Mouse (Mus musculus) embryonic stem cell, embryonic (primary cell): ENCODE results near the gene Ankrd6.

Source experiments
- CTCF ChIA-PET, 4 experiments: fragments of 300-600 bp in 2 of 4; fragments of 350-600 bp in 2 of 4; sonication (Branson Sonifier 250); formaldehyde crosslinking; loops; one replicate each; lab custom pipeline; 2022; ENCODE audit warnings: inconsistent platforms in 2 of 4; lab: Charles Lee
- POLR2A ChIA-PET, 4 experiments: fragments of 300-600 bp in 2 of 4; fragments of 350-600 bp in 2 of 4; sonication (Branson Sonifier 250); formaldehyde crosslinking; loops; one replicate each; lab custom pipeline; 2022; ENCODE audit warnings: antibody characterized with exemption in 4 of 4, inconsistent platforms in 1 of 4; lab: Charles Lee

Ankrd6 gene

DNA sequence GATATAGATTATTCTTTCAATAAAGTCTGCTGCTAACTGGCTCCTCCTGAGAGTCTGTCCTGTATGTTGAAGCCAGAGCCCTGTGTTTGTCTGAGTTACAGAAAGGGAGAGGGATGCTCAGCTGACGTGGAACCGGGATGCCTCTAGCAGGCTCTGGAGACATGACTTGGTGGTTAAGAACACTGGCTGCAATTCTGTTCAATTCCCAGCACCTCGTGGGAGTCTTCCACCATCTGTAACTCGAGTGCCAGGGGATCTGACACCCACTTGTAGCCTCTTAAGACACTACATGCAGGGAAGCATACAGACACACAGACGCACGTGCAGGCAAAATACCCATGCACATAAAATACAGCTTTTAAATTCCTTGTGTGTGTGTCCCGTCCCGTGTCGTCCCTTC is 95.1 kb downstream of the Ankrd6 start:
- CTCF ChIA-PET, result interaction anchor here in 1 of 4 experiments (0.6 kb wide), 1 partner anchor 976 kb away, joined by 3 read pairs; no protein-coding TSS in a partner anchor
- POLR2A ChIA-PET, result interaction anchor here in 1 of 4 experiments (1.3 kb wide), 1 partner anchor 8 kb away, joined by 4 read pairs; no protein-coding TSS in a partner anchor

DNA sequence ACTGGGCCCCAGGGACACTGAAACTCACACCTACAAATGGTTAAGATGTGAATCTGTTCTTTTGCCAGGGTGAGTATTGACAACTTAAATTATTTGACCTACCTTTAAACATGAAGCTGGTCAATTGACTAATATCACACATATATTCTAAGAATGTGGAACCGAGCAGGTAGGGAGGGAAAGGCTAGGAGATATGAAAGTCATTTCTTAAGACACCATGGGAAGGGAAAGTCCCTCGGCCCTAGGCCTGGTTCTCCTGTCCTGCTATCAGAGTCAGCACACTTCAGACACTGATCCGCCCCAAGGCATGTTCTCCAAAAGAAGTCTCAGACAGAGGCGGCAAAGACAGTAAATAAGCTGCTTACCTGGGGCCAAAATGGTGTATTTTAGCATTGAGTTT is 95.7 kb downstream of the Ankrd6 start:
- POLR2A ChIA-PET, result interaction anchor here in 1 of 4 experiments (1.3 kb wide), 1 partner anchor 9 kb away, joined by 4 read pairs; no protein-coding TSS in a partner anchor
- CTCF ChIA-PET, result no interaction called here

DNA sequence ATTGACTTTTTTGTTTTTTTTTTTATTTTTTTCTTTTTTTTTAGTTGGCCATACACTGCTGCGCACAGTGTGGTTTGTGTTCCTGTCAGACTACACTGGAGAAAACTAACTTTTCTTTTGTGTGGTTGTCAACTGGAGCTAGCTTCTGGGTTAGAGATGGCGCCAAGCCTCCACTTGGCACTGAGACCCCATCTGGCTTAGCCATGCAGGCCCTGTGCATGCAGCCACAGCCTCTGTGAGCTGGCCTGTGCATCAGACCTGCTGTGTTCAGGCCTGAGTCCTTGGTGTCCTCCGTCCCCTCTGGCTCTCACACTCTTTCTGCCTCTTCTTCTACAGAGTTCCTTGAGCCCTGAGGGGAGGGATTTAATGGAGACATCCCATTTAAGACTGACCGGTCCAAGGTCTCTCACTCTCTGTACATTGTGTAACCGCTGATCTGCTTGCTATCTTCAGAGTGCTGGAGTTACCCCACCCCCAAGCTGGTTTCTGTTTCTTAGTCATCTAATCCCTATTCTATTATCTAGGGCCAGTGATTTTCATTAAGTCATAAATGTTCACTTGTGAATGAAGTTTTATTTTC is 96.9 kb downstream of the Ankrd6 start:
- CTCF ChIA-PET, result no interaction called here

DNA sequence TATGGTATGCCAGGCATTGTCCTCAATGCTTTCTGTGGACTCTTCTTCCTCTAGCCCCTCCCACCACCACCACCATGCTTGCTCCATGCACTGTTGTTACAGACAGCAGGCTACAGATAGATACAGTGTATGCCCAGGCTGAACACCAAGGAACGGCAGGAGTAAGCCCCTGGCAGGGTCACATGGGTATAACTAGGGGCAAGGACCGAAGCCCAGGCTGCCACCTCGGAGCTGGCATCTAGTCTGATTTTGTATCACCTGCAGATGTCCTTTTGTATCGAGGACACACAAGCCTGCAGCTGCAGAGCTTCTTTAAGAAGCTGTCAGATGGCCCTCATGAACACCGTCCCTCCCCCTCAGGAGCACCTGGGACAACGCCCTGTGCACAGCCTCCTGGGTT is 97.8 kb downstream of the Ankrd6 start:
- ChIA-PET CTCF (interaction anchor here in 1 of 4 experiments (1.1 kb wide), 1 partner anchor 271 kb away, joined by 3 read pairs; no protein-coding TSS in a partner anchor), POLR2A (interaction anchor here in 2 of 4 experiments (0.8 to 1.8 kb wide), 7 partner anchors 10 to 96 kb away, joined by 3 to 6 read pairs (median 3); partner anchors contain the start of gene Lyrm2 (in 1 of the 2))

More for the DNA sequence above, 96.9 kb downstream of the Ankrd6 start:
- POLR2A ChIA-PET, result interaction anchor here in 3 of 4 experiments (0.6 to 1.8 kb wide), 5 partner anchors 20 to 95 kb away, joined by 3 to 6 read pairs (median 3); partner anchors contain the start of gene Lyrm2 (in 1 of the 3)

DNA sequence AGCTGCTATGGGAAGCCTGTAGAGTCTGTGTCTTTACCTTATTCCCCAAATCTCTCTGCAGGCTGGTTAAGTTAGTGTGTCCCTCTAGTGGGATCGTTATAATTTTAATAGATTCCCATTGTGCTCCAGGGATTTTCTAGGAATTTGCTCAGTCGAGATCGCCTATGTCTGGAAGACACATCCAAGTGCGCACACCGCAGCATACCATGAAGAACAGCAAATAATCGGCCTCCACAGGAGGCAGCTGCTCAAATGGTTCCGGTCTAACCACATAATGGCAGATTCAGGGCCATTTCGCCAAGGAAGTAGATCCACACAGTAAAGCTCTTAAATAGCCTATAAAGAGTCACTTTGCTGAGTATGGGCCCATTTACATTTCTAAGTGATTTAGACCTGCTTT is 98.3 kb downstream of the Ankrd6 start:
- CTCF ChIA-PET, result interaction anchor here in 2 of 4 experiments (0.6 to 1.1 kb wide), 2 partner anchors 64 to 272 kb away, joined by 3 to 4 read pairs; no protein-coding TSS in a partner anchor

DNA sequence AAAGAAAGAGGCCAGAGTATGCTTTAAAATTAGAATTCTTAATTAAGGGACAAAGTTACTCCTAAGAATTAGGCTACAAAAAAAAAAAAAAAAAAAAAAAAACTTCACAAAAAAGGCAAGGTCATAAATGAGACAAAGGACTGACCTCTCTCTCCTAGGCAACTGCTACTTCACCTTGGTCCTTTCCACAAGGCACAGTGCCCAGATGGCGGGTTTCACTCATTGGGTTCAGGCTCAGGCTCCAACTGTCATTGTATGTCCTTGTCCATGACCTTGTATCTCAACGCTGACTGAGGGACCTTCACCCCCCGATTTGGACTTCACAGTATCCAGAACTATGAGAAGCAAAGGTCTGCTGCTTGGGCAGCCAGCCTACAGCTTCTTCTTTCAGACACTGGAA is 112.2 kb downstream of the Ankrd6 start:
- CTCF ChIA-PET, result interaction anchor here in 1 of 4 experiments (0.6 kb wide), 1 partner anchor 147 kb away, joined by 3 read pairs; no protein-coding TSS in a partner anchor
- POLR2A ChIA-PET, result interaction anchor here in 2 of 4 experiments (0.5 to 1.4 kb wide), 2 partner anchors 37 to 398 kb away, joined by 3 read pairs; no protein-coding TSS in a partner anchor

More for the DNA sequence above, 98.3 kb downstream of the Ankrd6 start:
- POLR2A ChIA-PET, result interaction anchor here in 2 of 4 experiments (0.8 to 1.8 kb wide), 6 partner anchors 10 to 96 kb away, joined by 3 to 6 read pairs (median 3); partner anchors contain the start of gene Lyrm2 (in 1 of the 2)

DNA sequence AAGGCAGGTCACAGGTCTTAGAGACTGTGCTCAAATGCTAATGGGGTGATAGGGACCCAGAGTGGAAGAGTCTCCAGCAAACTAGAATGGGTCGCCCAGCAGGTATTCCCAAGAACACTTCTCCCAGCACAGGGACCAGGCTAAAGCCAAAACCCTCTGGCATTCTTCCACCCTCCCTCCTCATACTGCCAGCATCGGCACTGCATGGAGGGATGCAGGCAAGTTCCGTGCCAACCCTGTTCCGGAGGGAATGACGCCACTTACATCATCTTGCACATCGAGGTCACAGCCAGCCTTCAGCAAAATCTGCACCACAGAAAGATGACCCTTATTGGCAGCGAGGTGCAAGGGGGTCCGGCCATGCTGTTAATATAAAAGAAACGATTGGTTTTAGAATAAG is 114.6 kb downstream of the Ankrd6 start:
- ChIA-PET POLR2A (no interaction called here), CTCF (no interaction called here)

DNA sequence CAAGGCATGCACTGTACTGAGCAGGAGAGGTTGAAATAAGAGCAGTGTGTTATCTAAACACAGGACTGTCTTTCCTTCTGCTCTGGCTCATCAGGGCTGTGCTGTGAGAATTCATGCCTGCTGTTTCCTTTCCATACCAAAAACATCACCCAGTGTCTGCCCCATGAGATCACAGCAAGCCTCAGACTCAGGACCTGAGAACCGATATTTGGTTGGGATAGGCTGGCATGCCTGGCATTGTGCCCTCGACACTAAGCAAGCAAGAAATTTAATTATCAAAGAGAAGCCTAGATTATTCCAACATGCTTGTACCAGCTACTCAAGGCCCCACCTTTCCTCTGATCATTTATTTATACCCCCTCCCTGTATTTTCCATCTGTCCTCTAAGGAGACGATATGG is 116.1 kb downstream of the Ankrd6 start:
- POLR2A ChIA-PET, result interaction anchor here in 2 of 4 experiments (0.6 to 3.2 kb wide), 6 partner anchors 9 to 1715 kb away, joined by 3 to 17 read pairs (median 3); partner anchors contain the start of gene Lyrm2 (in 1 of the 2)
- CTCF ChIA-PET, result interaction anchor here in 1 of 4 experiments (1.6 kb wide), 1 partner anchor 248 kb away, joined by 6 read pairs; no protein-coding TSS in a partner anchor

DNA sequence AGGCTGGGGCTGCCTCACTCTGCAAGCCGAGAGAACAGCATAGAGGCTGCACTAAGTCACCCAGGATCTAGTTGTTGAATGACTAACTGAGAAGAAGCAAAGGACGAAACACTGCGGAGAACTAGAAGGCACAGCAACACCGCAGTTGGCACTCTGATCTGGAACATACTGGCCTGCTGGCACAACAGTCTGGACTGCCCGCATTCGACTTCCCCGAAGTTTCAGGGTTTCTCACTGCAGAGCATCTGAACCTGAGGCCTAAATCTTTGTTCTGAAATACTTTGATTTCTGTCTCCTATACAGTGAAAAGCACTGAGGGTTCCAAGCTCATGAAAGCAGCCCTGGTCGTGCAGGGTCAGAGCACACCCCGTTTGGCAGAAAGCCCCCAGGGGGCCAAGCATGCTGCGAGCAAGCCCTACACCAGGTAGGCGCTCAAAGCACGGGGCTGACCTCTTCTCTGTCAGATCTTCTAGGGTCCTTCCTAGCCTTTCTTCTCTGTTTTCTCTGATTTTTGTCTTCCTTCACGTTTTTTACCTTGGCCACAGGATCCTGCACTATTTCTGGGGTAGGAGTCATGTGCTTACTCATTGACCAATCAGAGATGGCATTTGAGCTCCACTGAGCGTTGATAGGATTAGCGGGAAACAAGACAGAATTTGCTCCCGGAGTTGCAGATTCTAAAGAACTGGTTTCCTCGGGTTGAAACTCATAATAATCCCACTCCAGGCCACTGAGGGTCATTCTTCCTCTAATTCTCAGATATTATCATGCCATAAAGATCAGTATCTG is 117.0 kb downstream of the Ankrd6 start:
- ChIA-PET CTCF (interaction anchor here in 1 of 4 experiments (1.6 kb wide), 1 partner anchor 247 kb away, joined by 6 read pairs; no protein-coding TSS in a partner anchor), POLR2A (interaction anchor here (0.6 to 3.2 kb wide), 13 partner anchors 9 to 122 kb away, joined by 3 to 17 read pairs (median 4); partner anchors contain the start of gene Lyrm2 (in 2 of the 4))

DNA sequence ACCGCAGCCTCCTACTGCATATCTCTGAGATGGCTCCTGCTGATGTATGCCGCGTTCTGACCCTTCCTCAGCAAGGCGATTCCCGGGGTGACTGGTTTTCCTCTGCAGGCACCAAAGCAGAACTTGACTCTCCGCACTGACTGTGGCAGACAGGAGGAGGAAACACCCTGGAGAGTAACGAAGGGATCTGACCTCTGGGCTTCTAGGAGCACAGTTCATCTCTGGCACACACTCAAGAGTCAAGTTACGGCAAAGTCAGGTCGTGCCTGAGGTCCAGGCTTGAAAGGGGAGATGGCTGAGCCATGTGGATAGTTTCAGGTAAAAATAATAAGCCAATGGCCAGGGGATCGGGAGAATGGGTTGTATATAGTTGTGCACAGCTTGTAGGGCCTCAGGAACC is 121.3 kb downstream of the Ankrd6 start:
- ChIA-PET POLR2A (no interaction called here), CTCF (interaction anchor here in 1 of 4 experiments (0.7 kb wide), 1 partner anchor 112 kb away, joined by 3 read pairs; no protein-coding TSS in a partner anchor)

DNA sequence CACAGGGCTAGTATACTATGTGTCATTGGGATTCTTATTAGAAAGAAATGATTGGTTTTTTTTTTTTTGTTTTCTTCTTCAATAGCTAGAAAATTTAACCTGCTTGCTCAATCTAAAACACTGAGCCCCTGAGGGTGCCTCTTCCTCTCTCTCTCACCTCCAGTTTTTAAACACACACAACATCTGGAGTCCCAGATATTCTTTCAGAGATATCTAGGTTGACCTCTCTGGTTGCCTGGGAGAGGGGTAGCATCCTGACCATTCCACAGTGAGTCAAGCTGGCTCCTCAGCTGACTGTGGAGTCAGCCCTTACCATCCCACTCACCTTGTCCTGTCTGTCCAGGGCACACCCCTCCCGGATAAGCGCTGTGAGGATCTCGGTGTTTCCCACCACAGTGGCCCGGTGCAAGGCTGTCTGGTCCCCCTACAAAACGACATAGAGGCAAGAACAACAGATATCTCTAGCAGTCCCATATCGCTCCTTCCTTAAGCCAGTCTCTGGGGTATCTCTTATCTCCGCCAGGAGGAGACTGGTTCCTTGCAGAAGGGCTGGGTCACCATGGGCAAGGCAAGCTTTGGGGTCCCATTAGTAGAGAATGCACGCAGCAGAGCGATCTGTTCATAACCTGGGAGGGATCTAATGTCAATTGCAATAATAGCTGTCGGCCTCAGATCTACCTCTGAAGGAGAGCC is 122.1 kb downstream of the Ankrd6 start:
- ChIA-PET CTCF (no interaction called here), POLR2A (interaction anchor here in 2 of 4 experiments (0.6 to 1.2 kb wide), 3 partner anchors 12 to 345 kb away, joined by 3 to 4 read pairs (median 3); no protein-coding TSS in a partner anchor)

DNA sequence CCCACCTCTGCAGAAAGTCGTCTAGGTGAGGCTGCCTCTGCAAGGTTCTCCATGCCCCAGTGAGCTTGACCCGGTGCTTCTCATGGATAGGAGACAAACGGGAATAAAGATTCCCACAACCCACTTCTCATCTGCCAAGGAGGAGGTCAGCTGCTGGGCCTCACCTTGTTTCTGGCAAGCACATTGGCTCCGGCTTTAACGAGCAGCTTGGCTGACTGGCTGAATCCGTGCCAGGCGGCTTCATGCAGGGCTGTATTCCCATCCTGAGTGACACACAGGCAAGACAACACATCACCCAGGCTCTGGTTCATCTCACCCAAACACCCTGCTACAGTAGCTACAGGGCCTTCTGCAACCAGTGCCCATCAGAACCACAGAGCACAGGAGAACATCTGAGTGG is 123.7 kb downstream of the Ankrd6 start:
- ChIA-PET CTCF (interaction anchor here in 1 of 4 experiments (1.1 kb wide), 1 partner anchor 25 kb away, joined by 3 read pairs; no protein-coding TSS in a partner anchor), POLR2A (interaction anchor here in 1 of 4 experiments (0.5 kb wide), 1 partner anchor 48 kb away, joined by 3 read pairs; no protein-coding TSS in a partner anchor)

DNA sequence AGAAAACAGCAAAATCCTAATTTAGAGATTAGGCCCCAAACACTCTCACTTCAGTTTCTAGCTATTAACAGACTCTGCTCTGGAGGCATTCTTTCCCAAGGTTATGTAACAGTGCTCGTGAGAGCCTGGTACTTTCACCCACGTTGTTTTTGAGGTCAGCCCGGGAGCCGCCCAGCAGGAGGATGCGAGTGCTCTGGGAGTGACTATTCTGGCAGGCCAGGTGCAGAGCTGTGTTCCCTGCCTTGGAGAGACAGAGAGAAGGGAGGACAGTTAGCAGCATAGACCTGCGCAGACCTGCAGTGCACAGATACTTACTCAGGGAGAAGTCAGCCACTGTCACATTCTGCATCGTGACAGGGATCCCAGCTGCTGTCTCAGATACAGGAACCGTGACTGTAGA is 126.4 kb downstream of the Ankrd6 start:
- POLR2A ChIA-PET, result interaction anchor here in 2 of 4 experiments (1.1 to 1.6 kb wide), 4 partner anchors 9 to 24 kb away, joined by 3 to 5 read pairs (median 4); no protein-coding TSS in a partner anchor
- CTCF ChIA-PET, result interaction anchor here in 1 of 4 experiments (0.8 kb wide), 1 partner anchor 42 kb away, joined by 3 read pairs; no protein-coding TSS in a partner anchor

DNA sequence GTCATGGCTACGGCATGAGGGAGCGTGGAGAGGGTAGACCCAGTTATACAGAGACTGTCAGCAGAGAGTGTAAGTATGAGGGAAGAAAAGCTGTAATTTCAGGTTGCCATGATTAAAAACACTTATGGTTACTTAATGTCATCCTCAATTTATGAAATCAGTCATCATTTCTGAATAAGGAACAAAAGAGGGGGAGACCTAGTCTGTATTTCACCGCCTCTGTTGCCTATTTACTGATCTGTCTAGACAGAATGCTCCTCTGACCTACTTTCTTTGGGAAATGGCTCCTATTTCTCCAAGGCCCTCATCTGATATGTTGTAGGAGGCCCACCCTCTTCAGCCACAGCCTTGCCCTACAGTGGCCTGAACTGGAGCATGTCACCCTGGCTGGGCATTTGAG is 130.0 kb downstream of the Ankrd6 start:
- CTCF ChIA-PET, result no interaction called here

DNA sequence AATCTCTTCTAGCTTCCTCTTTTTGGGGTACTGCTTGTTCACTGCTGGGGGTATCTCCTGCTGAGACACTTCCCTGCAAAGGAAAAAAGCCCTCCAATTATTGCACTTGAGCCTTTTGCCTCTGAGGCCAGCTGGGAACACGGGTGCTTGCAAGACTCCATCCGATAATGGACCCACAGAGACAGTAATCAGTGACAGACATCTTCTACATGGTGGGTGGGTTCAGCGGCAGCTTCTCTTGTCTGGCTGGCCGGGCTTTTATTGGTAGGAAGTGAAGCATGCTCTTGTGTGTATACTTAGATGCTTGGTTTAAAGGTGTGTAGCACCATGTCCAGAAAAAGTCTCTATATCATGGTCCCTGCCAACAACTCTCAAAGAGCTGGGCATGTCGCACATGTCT is 133.2 kb downstream of the Ankrd6 start:
- CTCF ChIA-PET, result interaction anchor here in 1 of 4 experiments (0.6 kb wide), 1 partner anchor 147 kb away, joined by 3 read pairs; no protein-coding TSS in a partner anchor
- POLR2A ChIA-PET, result interaction anchor here in 2 of 4 experiments (0.9 to 1.5 kb wide), 2 partner anchors 13 to 17 kb away, joined by 3 to 4 read pairs; no protein-coding TSS in a partner anchor

More for the DNA sequence above, 130.0 kb downstream of the Ankrd6 start:
- POLR2A ChIA-PET, result interaction anchor here in 1 of 4 experiments (1.4 kb wide), 1 partner anchor 12 kb away, joined by 3 read pairs; no protein-coding TSS in a partner anchor

DNA sequence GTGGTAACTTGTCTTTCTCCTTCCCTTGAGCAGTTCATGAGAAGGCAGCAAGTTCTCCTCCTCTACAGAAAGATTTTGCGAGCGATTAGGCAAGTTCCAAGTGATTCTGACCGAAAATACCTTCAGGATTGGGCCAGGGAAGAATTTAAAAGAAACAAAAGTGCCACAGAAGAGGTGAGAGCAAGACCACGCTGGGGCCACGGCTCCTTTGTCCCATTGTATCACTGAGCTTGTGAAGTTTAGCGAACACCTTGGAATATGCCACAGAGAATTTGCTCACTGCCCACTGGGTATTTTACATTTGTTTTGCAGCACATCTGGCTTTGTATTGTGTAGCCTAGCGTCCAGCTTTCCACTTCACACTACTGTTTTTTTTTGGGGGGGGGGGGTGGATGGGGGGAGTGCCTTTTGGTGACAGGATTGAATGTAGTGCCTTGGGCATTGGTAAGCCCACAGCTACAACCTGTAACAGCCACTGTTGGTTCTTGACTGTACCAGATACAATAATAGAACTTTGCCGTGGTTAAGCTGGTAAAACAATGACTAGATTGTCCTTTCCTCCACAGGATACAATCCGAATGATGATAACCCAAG is 150.0 kb downstream of the Ankrd6 start:
- ChIA-PET CTCF (interaction anchor here in 3 of 4 experiments (0.6 to 1.8 kb wide), 9 partner anchors 12 to 1633 kb away, joined by 3 to 6 read pairs (median 4); no protein-coding TSS in a partner anchor), POLR2A (interaction anchor here (0.5 to 3.6 kb wide), 61 partner anchors 11 to 975 kb away, joined by 3 to 41 read pairs (median 4); partner anchors contain the start of genes Casp8ap2 (in 3 of the 4), Ankrd6 (in 2 of the 4), Mdn1 (in 1 of the 4) and Rragd (in 1 of the 4))
